ENCODE assay signal across 8 mouse cellular contexts in genomic region chr12:13269570-13270390, GRCm38 (mm10). TPM values are rescaled to one million over a fixed set of nuclear protein-coding genes. Genes with fewer than 3 reads are reported as not detected.
DNase-seq lines count a peak whose midpoint lies in the region; ATAC-seq and TF ChIP-seq lines count a peak whose summit lies in the region.

No protein-coding gene starts in this region.

- TF ChIP-seq CTCF in kidney, postnatal 0 days (IDR thresholded peaks at IDR 0.05; ENCODE audit: low read depth), result no peak
- TF ChIP-seq CTCF in bone marrow, adult 2 months (IDR thresholded peaks at IDR 0.05; ENCODE audit: control insufficient read depth, insufficient read depth, low read length), result no peak

- ATAC-seq in kidney, postnatal 0 days (replicated peaks; ENCODE audit: low FRiP score, low read depth), result no peak
- ATAC-seq in megakaryocyte-erythroid progenitor cell, adult 5-6 weeks (replicated peaks; ENCODE audit: low FRiP score, low TSS enrichment, poor library complexity, severe bottlenecking), result peak; percentile 47; the same call in 1 of the 2 replicates

- H3K4me1 ChIP-seq in kidney, postnatal 0 days (replicated peaks; ENCODE audit: insufficient read depth, low read length), result peaks cover 6% of the 10 kb centered on the region; the same call in 1 of the 2 replicates
- no peaks in the 10 kb centered on the region; the same call in 1 of the 2 replicates for H3K4me1 ChIP-seq in bone marrow, adult 2 months (ENCODE audit: control insufficient read depth, insufficient read depth, low read length)
- H3K4me1 ChIP-seq in hindbrain, embryonic 10.5 days (replicated peaks), result peaks cover 16% of the 10 kb centered on the region

- H3K9me3 ChIP-seq in kidney, postnatal 0 days (replicated peaks; ENCODE audit: low read length), result no peaks in the 10 kb centered on the region
- no peaks in the 10 kb centered on the region for H3K9me3 ChIP-seq in hindbrain, embryonic 10.5 days

- peak overlapping the region; percentile 77 for H3K9ac ChIP-seq in kidney, postnatal 0 days (ENCODE audit: low read depth, low read length)

- H3K4me3 ChIP-seq in kidney, postnatal 0 days (replicated peaks; ENCODE audit: low read depth, low read length), result peak overlapping the region; percentile 85
- peak overlapping the region; percentile 90 for H3K4me3 ChIP-seq in bone marrow, adult 2 months (replicated peaks; ENCODE audit: control insufficient read depth, low read depth, low read length)
- H3K4me3 ChIP-seq in hindbrain, embryonic 10.5 days, result peak overlapping the region; percentile 95

- H3K4me2 ChIP-seq in kidney, postnatal 0 days (ENCODE audit: low read length), result peak overlapping the region; percentile 78

- H3K36me3 ChIP-seq in kidney, postnatal 0 days (ENCODE audit: insufficient read depth, low read length), result 0 out of 2 replicates have a peak, but pooled peaks cover 4% of the 10 kb centered on the region
- peaks cover 12% of the 10 kb centered on the region for H3K36me3 ChIP-seq in hindbrain, embryonic 10.5 days

- H3K27me3 ChIP-seq in kidney, postnatal 0 days (ENCODE audit: insufficient read depth, low read length), result no peaks in the 10 kb centered on the region
- H3K27me3 ChIP-seq in hindbrain, embryonic 10.5 days (ENCODE audit: insufficient read depth, poor library complexity, severe bottlenecking), result no peaks in the 10 kb centered on the region

- 49% methylated on average over 16 of the region's 16 CpGs for WGBS in kidney, postnatal 0 days
- 42% methylated on average over 16 of the region's 16 CpGs for WGBS in bone marrow, adult 2 months
- 54% methylated on average over 16 of the region's 16 CpGs for WGBS in hindbrain, embryonic 10.5 days

- peak; percentile 8 for DNase-seq in kidney, postnatal 0 days (ENCODE audit: low spot score)
- no peak for DNase-seq in kidney, adult 11 months
- no peak for DNase-seq in hindbrain, embryonic 10.5 days (ENCODE audit: low spot score)
- DNase-seq in urinary bladder, postnatal 10 days (ENCODE audit: low spot score), result no peak
- no peak for DNase-seq in cerebellum, adult 9-11 months
- DNase-seq in right cerebral cortex, postnatal 10 days (ENCODE audit: low spot score in 2 of 2), result no peak

- no peak for TF ChIP-seq POLR2A in bone marrow, adult 2 months (IDR thresholded peaks at IDR 0.05; ENCODE audit: borderline replicate concordance, control insufficient read depth, low read depth, low read length)

- no peak overlapping the region for H3K27ac ChIP-seq in kidney, postnatal 0 days
- no peak overlapping the region for H3K27ac ChIP-seq in bone marrow, adult 2 months (ENCODE audit: control insufficient read depth, insufficient read depth, low read depth, low read length, poor library complexity)
- peak overlapping the region; percentile 93 for H3K27ac ChIP-seq in hindbrain, embryonic 10.5 days

RNA-seq across cellular contexts. Expression of gene Nbas, which starts 0.8 kb away (rescaled TPM):
- polyA plus RNA-seq in kidney, postnatal 0 days (2015; fragmentation: Nextera tagmentation; extraction: Ambion mirVana), result 8.0 and 8.2 TPM in 2 replicates
- 3.1 and 4.6 TPM in 2 replicates for polyA plus RNA-seq in bone marrow, adult 2 months (2011; ENCODE audit: insufficient read depth, insufficient read length, low replicate concordance, missing spikeins)
- polyA plus RNA-seq in hindbrain, embryonic 10.5 days (2016; fragmentation: Nextera tagmentation; extraction: Ambion mirVana), result 14.0 and 14.9 TPM in 2 replicates
- 18.7 and 19.7 TPM in 2 replicates for total RNA-seq in megakaryocyte-erythroid progenitor cell, adult 5-6 weeks (2014; fragmentation: Nextera tagmentation)
- total RNA-seq in megakaryocyte-erythroid progenitor cell, adult 5-6 weeks (2017), result 13.7 and 15.8 TPM in 2 replicates

RNA-seq across cellular contexts. Expression of gene Ddx1, which starts 20.8 kb away (rescaled TPM):
- polyA plus RNA-seq in kidney, postnatal 0 days (2015; fragmentation: Nextera tagmentation; extraction: Ambion mirVana), result 102 and 118 TPM in 2 replicates
- polyA plus RNA-seq in bone marrow, adult 2 months (2011; ENCODE audit: insufficient read depth, insufficient read length, low replicate concordance, missing spikeins), result 22.8 and 38.7 TPM in 2 replicates
- polyA plus RNA-seq in hindbrain, embryonic 10.5 days (2016; fragmentation: Nextera tagmentation; extraction: Ambion mirVana), result 144 and 181 TPM in 2 replicates
- total RNA-seq in megakaryocyte-erythroid progenitor cell, adult 5-6 weeks (2014; fragmentation: Nextera tagmentation), result 80.1 and 98.9 TPM in 2 replicates
- 275 and 333 TPM in 2 replicates for total RNA-seq in megakaryocyte-erythroid progenitor cell, adult 5-6 weeks (2017)
